In the genomic region with DNA sequence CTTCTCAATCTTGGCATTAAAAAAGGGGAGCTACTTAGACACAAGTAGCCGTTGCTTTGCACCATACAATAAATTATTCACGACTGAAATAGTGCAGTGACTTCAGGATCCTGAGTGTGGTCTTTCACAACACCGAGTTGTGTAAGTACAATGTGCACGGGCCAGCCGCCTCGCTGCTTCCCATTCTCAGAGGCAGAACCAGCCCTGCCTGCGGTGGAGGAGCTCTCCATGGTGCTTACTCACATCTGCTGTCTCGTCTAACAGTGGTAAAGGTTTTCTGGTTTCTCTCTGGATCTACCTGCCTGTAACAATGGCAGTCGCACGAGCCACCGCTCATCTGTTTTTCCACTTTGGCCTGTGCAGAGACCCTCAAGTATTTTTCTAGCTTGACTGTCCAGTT, we compare ENCODE assay signal across 7 mouse cellular contexts. TPM values are rescaled to one million over a fixed set of nuclear protein-coding genes. Genes with fewer than 3 reads are reported as not detected.
DNase-seq lines count a peak whose midpoint lies in the region; ATAC-seq and TF ChIP-seq lines count a peak whose summit lies in the region.

No protein-coding gene starts in this region.

- no peaks in the 10 kb centered on the region for H3K36me3 ChIP-seq in midbrain, embryonic 14.5 days (ENCODE audit: control insufficient read depth, insufficient read depth, low read length)
- no peaks in the 10 kb centered on the region for H3K36me3 ChIP-seq in midbrain, embryonic 16.5 days (ENCODE audit: control insufficient read depth, insufficient read depth, low read length)

- no peaks in the 10 kb centered on the region for H3K27me3 ChIP-seq in midbrain, embryonic 14.5 days (ENCODE audit: control insufficient read depth, insufficient read depth, low read length)
- H3K27me3 ChIP-seq in midbrain, embryonic 16.5 days (ENCODE audit: control insufficient read depth, insufficient read depth, low read depth, low read length) = no peaks in the 10 kb centered on the region

- H3K4me3 ChIP-seq in midbrain, embryonic 14.5 days (replicated peaks; ENCODE audit: low read depth, low read length) = no peak overlapping the region
- H3K4me3 ChIP-seq in midbrain, embryonic 16.5 days (ENCODE audit: low read depth, low read length) = no peak overlapping the region
- H3K4me3 ChIP-seq in lung, adult 2 months (replicated peaks; ENCODE audit: extremely low read depth, low read depth, low read length) = no peak overlapping the region

- no peak overlapping the region for H3K27ac ChIP-seq in midbrain, embryonic 14.5 days (replicated peaks; ENCODE audit: low read depth, low read length)
- no peak overlapping the region for H3K27ac ChIP-seq in midbrain, embryonic 16.5 days (ENCODE audit: low read length)

- TF ChIP-seq CTCF in lung, adult 2 months (IDR thresholded peaks at IDR 0.05; ENCODE audit: insufficient read depth, low read length) = no peak

- no peak for TF ChIP-seq POLR2A in lung, adult 2 months (IDR thresholded peaks at IDR 0.05; ENCODE audit: borderline replicate concordance, extremely low read depth, low read depth, low read length)

- peak; percentile 28 for DNase-seq in midbrain, embryonic 14.5 days
- peak; percentile 87 for DNase-seq in adrenal gland, postnatal 14 days
- peak; percentile 50 for DNase-seq in heart, adult 8-10 months (ENCODE audit: low spot score)
- peak; percentile 52 for DNase-seq in lung, adult 2 months
- peak; percentile 30 for DNase-seq in skeletal muscle tissue, adult 2 months (ENCODE audit: low read depth, low spot score)

- no peak overlapping the region for H3K4me2 ChIP-seq in midbrain, embryonic 14.5 days (ENCODE audit: low read length)
- no peak overlapping the region for H3K4me2 ChIP-seq in midbrain, embryonic 16.5 days (ENCODE audit: low read length)

- WGBS in midbrain, embryonic 14.5 days = 36% methylated on average over 11 of the region's 11 CpGs
- 33% methylated on average over 11 of the region's 11 CpGs for WGBS in midbrain, embryonic 16.5 days
- WGBS in lung, adult 2 months = 14% methylated on average over 11 of the region's 11 CpGs

- no peak for ATAC-seq in midbrain, embryonic 14.5 days (ENCODE audit: low FRiP score, low TSS enrichment)
- no peak for ATAC-seq in midbrain, embryonic 16.5 days
- ATAC-seq in activated CD4-positive, CD25-positive, alpha-beta regulatory T cell, adult 4 months = no peak

- 0 out of 2 replicates have a peak, but pooled peaks cover 7% of the 10 kb centered on the region for H3K4me1 ChIP-seq in midbrain, embryonic 14.5 days (ENCODE audit: control insufficient read depth, insufficient read depth, low read length)
- peaks cover 22% of the 10 kb centered on the region for H3K4me1 ChIP-seq in midbrain, embryonic 16.5 days (ENCODE audit: control insufficient read depth, insufficient read depth, low read length)
- H3K4me1 ChIP-seq in lung, adult 2 months (ENCODE audit: control insufficient read depth, insufficient read depth, low read length) = peaks cover 3% of the 10 kb centered on the region; the same call in 1 of the 2 replicates

- no peak overlapping the region for H3K9ac ChIP-seq in midbrain, embryonic 14.5 days (replicated peaks; ENCODE audit: low read length)
- H3K9ac ChIP-seq in midbrain, embryonic 16.5 days (ENCODE audit: low read depth, low read length) = no peak overlapping the region

- H3K9me3 ChIP-seq in midbrain, embryonic 14.5 days (ENCODE audit: control insufficient read depth, low read length) = no peaks in the 10 kb centered on the region
- H3K9me3 ChIP-seq in midbrain, embryonic 16.5 days (replicated peaks; ENCODE audit: control insufficient read depth, low read length, poor library complexity, severe bottlenecking) = no peaks in the 10 kb centered on the region

RNA-seq across cellular contexts. Expression of gene Armc8, which starts 5.0 kb away (rescaled TPM):
- polyA plus RNA-seq in midbrain, embryonic 14.5 days (2014; fragmentation: Nextera tagmentation; extraction: Ambion mirVana) = 78.3 and 81.0 TPM in 2 replicates
- 83.5 and 87.2 TPM in 2 replicates for polyA plus RNA-seq in midbrain, embryonic 16.5 days (2015; fragmentation: Nextera tagmentation; extraction: Ambion mirVana)
- 25.3 and 28.9 TPM in 2 replicates for total RNA-seq in adrenal gland, postnatal 14 days (2021)
- 10 to 100 TPM; 15.5 to 17.6 (median 16.1) TPM for total RNA-seq in heart, adult 8-10 months (2022)
- 8.5 and 10.9 TPM in 2 replicates for polyA plus RNA-seq in lung, adult 2 months (2012; rRNA removed)
- 10 to 100 TPM; 24.0 to 27.4 TPM for polyA plus RNA-seq in activated CD4-positive, CD25-positive, alpha-beta regulatory T cell, adult 4 months (2017; shearing (Covaris generic))

RNA-seq across cellular contexts. Expression of gene Dbr1, which starts 11.9 kb away (rescaled TPM):
- polyA plus RNA-seq in midbrain, embryonic 14.5 days (2014; fragmentation: Nextera tagmentation; extraction: Ambion mirVana) = 22.2 and 26.2 TPM in 2 replicates
- polyA plus RNA-seq in midbrain, embryonic 16.5 days (2015; fragmentation: Nextera tagmentation; extraction: Ambion mirVana) = 25.3 and 25.6 TPM in 2 replicates
- 15.4 and 15.6 TPM in 2 replicates for total RNA-seq in adrenal gland, postnatal 14 days (2021)
- total RNA-seq in heart, adult 8-10 months (2022) = 1 to 10 TPM; 5.2 to 6.7 (median 5.6) TPM
- polyA plus RNA-seq in lung, adult 2 months (2012; rRNA removed) = 5.5 and 6.8 TPM in 2 replicates
- 10 to 100 TPM; 18.4 to 23.7 TPM for polyA plus RNA-seq in activated CD4-positive, CD25-positive, alpha-beta regulatory T cell, adult 4 months (2017; shearing (Covaris generic))

RNA-seq across cellular contexts. Expression of gene A4gnt, which starts 48.6 kb away (rescaled TPM):
- not detected in 2 replicates for polyA plus RNA-seq in midbrain, embryonic 14.5 days (2014; fragmentation: Nextera tagmentation; extraction: Ambion mirVana)
- not detected in 2 replicates for polyA plus RNA-seq in midbrain, embryonic 16.5 days (2015; fragmentation: Nextera tagmentation; extraction: Ambion mirVana)
- not detected in 2 replicates for total RNA-seq in adrenal gland, postnatal 14 days (2021)
- total RNA-seq in heart, adult 8-10 months (2022) = not detected
- polyA plus RNA-seq in lung, adult 2 months (2012; rRNA removed) = 0.05 TPM in 1 of 2 replicates, not detected in the other
- not detected for polyA plus RNA-seq in activated CD4-positive, CD25-positive, alpha-beta regulatory T cell, adult 4 months (2017; shearing (Covaris generic))

Comparison
In these comparisons a context has a peak if more than half of its experiments do, and no peak if none do; other contexts are left out.
1. DNase-seq: peak in every context shown above with its lines; median percentile 87 in adrenal gland, postnatal 14 days; 52 in lung, adult 2 months; 50 in heart, adult 8-10 months; 30 in skeletal muscle tissue, adult 2 months; 28 in midbrain, embryonic 14.5 days.